Mouse (Mus musculus) myocyte (in vitro differentiated cells): ENCODE measurements at regions not wholly inside any gene's neighbourhood (a gene's known extent, or its start where the extent isn't known, plus 50 kb on each side); places are given as distances from the start of the nearest gene placed in this dataset.

Experiments used
- H3K27me3 ChIP-seq: one replicate; pipeline ENCODE4 v1.6.1; 2011; ENCODE audit not compliant: control insufficient read depth, insufficient read depth, insufficient read length
- H3K36me3 ChIP-seq: one replicate; pipeline ENCODE4 v1.6.1; 2011; ENCODE audit not compliant: control insufficient read depth, insufficient read depth
- H3K4me2 ChIP-seq: one replicate; pipeline ENCODE4 v1.6.1; 2011; ENCODE audit warnings: low read depth, control low read depth
- H3K4me3 ChIP-seq: one replicate; pipeline ENCODE4 v1.5.1; 2011; ENCODE audit warnings: mild to moderate bottlenecking, control low read depth, moderate library complexity
- H3K79me2 ChIP-seq: one replicate; pipeline ENCODE4 v1.6.1; 2011; ENCODE audit not compliant: control insufficient read depth, insufficient read depth
- H3ac ChIP-seq: one replicate; pipeline ENCODE4 v1.6.1; 2011; ENCODE audit not compliant: control insufficient read depth, insufficient read length
- CEBPB ChIP-seq: IDR thresholded peaks from 2 replicates; pipeline ENCODE4 v1.6.1; 2011; ENCODE audit warnings: mild to moderate bottlenecking, moderate library complexity; ENCODE audit not compliant: poor library complexity, insufficient read depth, severe bottlenecking
- E2F4 ChIP-seq: IDR thresholded peaks from one replicate; pipeline ENCODE4 v1.6.1; 2011; ENCODE audit warnings: mild to moderate bottlenecking, control low read depth, moderate library complexity; ENCODE audit not compliant: insufficient read depth
- MAX ChIP-seq: IDR thresholded peaks from one replicate; pipeline ENCODE4 v1.6.1; 2011; ENCODE audit warnings: low read depth, mild to moderate bottlenecking, control low read depth
- MYOD1 ChIP-seq, 3 experiments: IDR thresholded peaks; one replicate each; pipeline ENCODE4 v1.6.1; 2011; ENCODE audit warnings: control low read depth in 2 of 3, low read depth in 2 of 3, mild to moderate bottlenecking in 2 of 3, moderate library complexity in 1 of 3; ENCODE audit not compliant: insufficient read length in 2 of 3, control insufficient read depth in 1 of 3
- MYOG ChIP-seq, 3 experiments: IDR thresholded peaks; one replicate each; pipeline ENCODE4 v1.6.1; 2011; ENCODE audit warnings: control low read depth in 2 of 3, low read depth in 2 of 3, mild to moderate bottlenecking in 2 of 3; ENCODE audit not compliant: insufficient read length in 2 of 3, control insufficient read depth in 1 of 3, insufficient read depth in 1 of 3
- POLR2A ChIP-seq: IDR thresholded peaks from one replicate; pipeline ENCODE4 v1.6.1; 2011; ENCODE audit warnings: low read depth, mild to moderate bottlenecking, control low read depth, moderate library complexity; ENCODE audit not compliant: insufficient read length
- POLR2AphosphoS2 ChIP-seq: IDR thresholded peaks from one replicate; pipeline ENCODE4 v1.6.1; 2011; ENCODE audit warnings: low read depth, control low read depth; ENCODE audit not compliant: insufficient read length
- REST ChIP-seq: IDR thresholded peaks from one replicate; pipeline ENCODE4 v1.6.1; 2011; ENCODE audit warnings: mild to moderate bottlenecking, control low read depth, moderate library complexity; ENCODE audit not compliant: insufficient read depth, insufficient read length
- SRF ChIP-seq: IDR thresholded peaks from one replicate; pipeline ENCODE4 v1.6.1; 2011; ENCODE audit warnings: low read depth; ENCODE audit not compliant: control insufficient read depth, insufficient read length
- TCF12 ChIP-seq: IDR thresholded peaks from one replicate; pipeline ENCODE4 v1.6.1; 2011; ENCODE audit warnings: mild to moderate bottlenecking, control low read depth; ENCODE audit not compliant: poor library complexity, insufficient read depth, severe bottlenecking
- TCF3 ChIP-seq: IDR thresholded peaks from one replicate; pipeline ENCODE4 v1.6.1; 2011; ENCODE audit warnings: low read depth, control low read depth; ENCODE audit not compliant: insufficient read length
- USF1 ChIP-seq: IDR thresholded peaks from one replicate; pipeline ENCODE4 v1.6.1; 2011; ENCODE audit warnings: low read depth, mild to moderate bottlenecking, control low read depth, moderate library complexity

DNA sequence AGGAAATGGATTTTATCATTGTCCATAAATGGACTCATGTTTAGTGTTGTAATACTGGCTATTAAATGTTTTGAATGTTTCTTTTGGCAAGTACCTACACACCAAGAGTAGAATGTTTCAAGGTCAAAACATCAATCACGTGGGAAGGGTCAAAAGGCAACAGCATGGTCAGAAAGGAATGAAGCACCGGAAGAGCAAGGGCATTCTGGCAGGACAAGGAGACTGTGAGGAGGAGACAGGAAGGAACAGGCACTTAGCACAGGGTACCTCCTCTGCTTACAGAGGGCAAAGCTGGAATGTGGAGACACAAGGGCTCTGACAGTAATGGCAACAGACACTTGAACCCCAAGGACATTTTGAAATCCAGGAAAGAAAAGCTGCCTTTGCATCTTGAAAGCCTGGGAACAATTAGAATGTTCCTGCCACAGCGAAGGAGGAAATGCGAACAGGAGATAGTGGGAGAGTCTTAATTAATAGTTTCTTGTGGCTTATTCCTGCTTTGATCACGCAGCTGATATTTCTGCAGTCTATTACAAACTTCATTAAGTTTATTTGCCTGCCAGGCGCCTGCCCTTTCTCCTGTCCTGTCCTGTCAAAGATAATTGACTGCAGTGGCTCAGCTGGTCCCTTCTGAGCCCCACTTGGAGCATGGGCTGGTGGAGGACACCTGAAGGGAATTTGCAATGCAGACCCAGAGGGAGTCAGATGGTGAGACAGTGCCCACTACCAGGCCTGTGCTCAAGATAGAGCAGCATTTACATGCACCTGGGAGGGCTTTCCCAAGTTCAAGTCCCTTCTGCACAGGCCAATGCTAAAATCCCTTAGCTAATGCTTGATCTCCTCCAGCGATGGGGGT is 151.2 kb upstream of the Kcnd3 start:
- no peak overlapping the region for H3K4me3 ChIP-seq

DNA sequence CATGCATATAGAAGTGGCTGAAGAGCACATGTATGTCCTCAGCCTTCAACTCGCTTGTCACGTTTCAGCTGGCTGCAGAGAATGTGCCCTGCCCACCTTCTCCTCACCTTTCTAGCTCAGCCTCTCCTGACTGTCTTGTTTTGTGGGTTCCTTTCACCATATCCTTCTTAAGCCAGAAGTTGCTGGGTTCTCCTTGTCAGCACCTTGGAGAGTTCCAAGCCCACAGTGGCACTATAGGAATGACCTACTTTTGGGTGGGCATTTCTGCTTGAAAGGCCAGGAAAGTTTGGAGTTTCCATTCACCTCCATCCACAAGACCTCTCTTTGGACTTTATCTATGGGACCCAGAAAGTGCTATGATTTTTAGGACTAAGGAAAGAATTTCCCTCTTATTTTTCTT is 144.5 kb upstream of the Kcnd3 start:
- Histone ChIP-seq H3K79me2 (no peaks in the 10 kb centered on the region), H3K36me3 (no peaks in the 10 kb centered on the region), H3ac (no peak overlapping the region), H3K4me3 (no peak overlapping the region), H3K27me3 (no peaks in the 10 kb centered on the region), H3K4me2 (no peak overlapping the region)
- no peak for TF ChIP-seq POLR2AphosphoS2
- TF ChIP-seq REST, result peak; percentile 21
- no peak for TF ChIP-seq TCF12

More for the DNA sequence above, 151.2 kb upstream of the Kcnd3 start:
- Histone ChIP-seq H3K27me3 (no peaks in the 10 kb centered on the region), H3K79me2 (no peaks in the 10 kb centered on the region), H3K36me3 (no peaks in the 10 kb centered on the region), H3ac (no peak overlapping the region), H3K4me2 (no peak overlapping the region)
- TF ChIP-seq MAX (no peak), CEBPB (no peak), E2F4 (no peak), REST (no peak), MYOG (IDR thresholded peaks at IDR 0.05; ENCODE audit: control insufficient read depth in 1 of 3, insufficient read depth in 1 of 3, insufficient read length in 2 of 3, low read depth in 2 of 3) (no peak), TCF3 (no peak), POLR2AphosphoS2 (no peak), TCF12 (no peak), POLR2A (no peak), SRF (no peak)

DNA sequence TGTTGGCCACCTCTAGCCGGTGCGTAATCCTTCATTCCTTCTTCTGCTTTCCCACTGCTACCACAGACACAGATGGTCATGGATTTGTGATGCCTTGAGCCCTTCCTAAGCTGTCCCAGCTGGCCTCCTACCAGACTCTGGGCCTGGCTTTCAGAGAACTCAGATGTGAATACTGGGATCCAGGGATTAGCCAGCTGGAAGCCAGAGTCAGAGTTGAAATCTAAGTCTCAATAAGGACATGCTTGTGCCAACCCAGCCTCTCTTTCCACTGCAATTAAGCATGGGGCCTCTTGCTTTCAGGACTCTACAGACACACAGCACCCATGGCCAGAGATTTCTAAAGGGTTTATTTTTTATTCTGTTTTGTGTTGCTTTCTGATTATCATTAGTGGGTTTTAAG is 143.1 kb upstream of the Kcnd3 start:
- TF ChIP-seq USF1, result no peak
- no peaks in the 10 kb centered on the region for H3K36me3 ChIP-seq
- H3K27me3 ChIP-seq, result no peaks in the 10 kb centered on the region
- no peak overlapping the region for H3ac ChIP-seq
- H3K4me2 ChIP-seq, result no peak overlapping the region
- no peak overlapping the region for H3K4me3 ChIP-seq
- no peaks in the 10 kb centered on the region for H3K79me2 ChIP-seq

DNA sequence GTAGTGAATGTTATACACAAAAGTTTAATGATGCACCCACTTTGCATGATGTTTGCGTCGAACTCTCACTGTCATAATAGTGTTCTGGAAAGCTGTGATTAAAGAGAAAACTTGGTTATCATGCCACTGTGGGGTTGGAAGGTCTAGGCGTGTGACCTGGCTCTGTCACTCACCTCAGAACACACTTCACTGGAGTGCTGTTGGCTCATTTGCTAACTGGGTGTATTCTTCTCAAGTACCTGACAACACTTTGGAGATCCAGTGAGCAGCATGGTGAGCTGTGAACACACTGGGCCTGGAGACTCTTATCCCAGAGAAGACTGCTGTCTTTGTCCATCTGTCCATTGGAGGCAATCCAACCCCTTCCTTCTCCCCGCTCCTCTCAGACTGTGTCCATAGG is 98.9 kb upstream of the Kcnd3 start:
- no peaks in the 10 kb centered on the region for H3K79me2 ChIP-seq
- no peaks in the 10 kb centered on the region for H3K27me3 ChIP-seq
- no peak overlapping the region for H3ac ChIP-seq
- no peak overlapping the region for H3K4me3 ChIP-seq
- TF ChIP-seq MYOD1 (IDR thresholded peaks at IDR 0.05; ENCODE audit: control insufficient read depth in 1 of 3, insufficient read length in 2 of 3, low read depth in 2 of 3), result no peak
- no peak for TF ChIP-seq POLR2A
- TF ChIP-seq E2F4, result no peak
- TF ChIP-seq MYOG (IDR thresholded peaks at IDR 0.05; ENCODE audit: control insufficient read depth in 1 of 3, insufficient read depth in 1 of 3, insufficient read length in 2 of 3, low read depth in 2 of 3), result no peak
- TF ChIP-seq REST, result no peak
- TF ChIP-seq TCF12, result no peak
- TF ChIP-seq POLR2AphosphoS2, result no peak
- TF ChIP-seq TCF3, result no peak
- TF ChIP-seq SRF, result no peak
- TF ChIP-seq MAX, result no peak
- TF ChIP-seq CEBPB, result no peak
- no peak for TF ChIP-seq USF1
- H3K36me3 ChIP-seq, result no peaks in the 10 kb centered on the region
- H3K4me2 ChIP-seq, result no peak overlapping the region

DNA sequence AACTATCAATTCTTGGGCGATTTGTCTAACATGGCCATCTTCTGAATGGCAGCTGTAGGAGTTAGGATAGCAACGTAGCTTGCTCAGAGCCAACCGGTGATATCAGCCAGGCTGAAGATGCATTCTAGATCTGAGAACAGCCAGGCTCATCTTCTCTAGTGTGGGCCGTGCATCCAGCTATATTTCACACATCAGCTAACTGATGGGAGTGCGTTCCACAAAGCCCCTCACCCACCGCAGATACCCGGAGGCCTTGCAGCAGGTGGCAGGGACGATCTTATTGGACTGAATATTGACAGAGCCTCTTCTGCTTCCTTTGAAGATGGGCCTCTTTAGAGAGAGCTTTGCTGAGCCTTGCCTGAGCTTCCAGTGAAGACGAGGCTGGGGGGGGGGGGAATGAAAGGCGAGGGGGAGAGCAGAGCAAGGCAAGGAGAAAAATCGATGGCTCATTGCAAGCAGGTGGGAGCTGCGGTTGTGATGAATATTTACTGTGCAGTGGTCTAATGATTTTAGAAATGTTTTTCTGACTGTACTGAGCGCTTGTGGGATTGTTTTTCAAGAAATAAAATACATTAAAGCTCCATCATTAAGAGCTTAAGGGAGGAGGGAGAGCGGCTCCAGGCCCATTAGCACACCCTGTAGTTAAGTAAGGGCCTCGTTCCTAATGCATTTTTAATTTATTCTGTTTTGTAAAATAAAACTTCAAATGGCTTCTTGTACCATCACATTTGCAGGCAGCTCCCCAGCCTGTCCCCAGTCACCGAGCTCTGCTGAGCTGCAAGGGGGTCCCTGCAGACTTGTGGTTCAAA is 97.8 kb upstream of the Kcnd3 start:
- no peaks in the 10 kb centered on the region for H3K27me3 ChIP-seq
- H3K4me2 ChIP-seq, result no peak overlapping the region
- no peaks in the 10 kb centered on the region for H3K36me3 ChIP-seq
- no peak overlapping the region for H3K4me3 ChIP-seq
- H3ac ChIP-seq, result no peak overlapping the region
- TF ChIP-seq TCF12 (no peak), POLR2AphosphoS2 (no peak), USF1 (no peak), REST (no peak), CEBPB (no peak), POLR2A (no peak)
- no peaks in the 10 kb centered on the region for H3K79me2 ChIP-seq
